Mouse (Mus musculus) regulatory T cell (primary cell): ENCODE results near the gene Ccr7.

Source experiments
- in situ Hi-C: fragments of 300-600 bp; cut with MboI, MseI; formaldehyde crosslinking; loops from one replicate; pipeline ENCODE4 v1.15.1; 2025; ENCODE audit warnings: high pct_unique_total_duplicates

The Ccr7 gene

DNA sequence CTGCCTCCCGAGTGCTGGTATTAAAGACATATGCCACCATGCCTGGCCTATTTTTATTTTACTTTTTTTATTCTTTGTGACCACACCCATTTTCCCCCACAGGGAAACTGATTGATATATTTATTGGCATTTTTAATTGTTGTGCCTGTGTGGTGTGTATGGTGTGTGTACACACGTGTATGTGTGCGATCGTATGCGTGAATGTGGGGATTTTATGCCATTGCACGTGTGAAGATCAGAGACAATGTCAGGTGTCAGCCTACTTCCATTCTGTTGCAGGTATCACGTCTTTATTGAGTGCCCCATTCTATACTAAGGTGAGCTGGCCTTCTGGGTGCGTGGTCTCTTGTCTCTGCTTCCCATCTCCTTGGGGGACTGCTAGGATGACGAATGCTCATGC is 940 bp upstream of the Ccr7 start:
- in situ Hi-C loops, result loop anchor here (10.0 to 25.0 kb wide), 2 partner anchors 49 to 1156 kb away; partner anchors contain the start of gene Eif1

GRCm38 (mm10) chr11:99153767-99154753 is 817 bp downstream of the Ccr7 start:
- in situ Hi-C loops, result loop anchor here (10.0 to 25.0 kb wide), 2 partner anchors 51 to 1158 kb away; partner anchors contain the start of gene Eif1

DNA sequence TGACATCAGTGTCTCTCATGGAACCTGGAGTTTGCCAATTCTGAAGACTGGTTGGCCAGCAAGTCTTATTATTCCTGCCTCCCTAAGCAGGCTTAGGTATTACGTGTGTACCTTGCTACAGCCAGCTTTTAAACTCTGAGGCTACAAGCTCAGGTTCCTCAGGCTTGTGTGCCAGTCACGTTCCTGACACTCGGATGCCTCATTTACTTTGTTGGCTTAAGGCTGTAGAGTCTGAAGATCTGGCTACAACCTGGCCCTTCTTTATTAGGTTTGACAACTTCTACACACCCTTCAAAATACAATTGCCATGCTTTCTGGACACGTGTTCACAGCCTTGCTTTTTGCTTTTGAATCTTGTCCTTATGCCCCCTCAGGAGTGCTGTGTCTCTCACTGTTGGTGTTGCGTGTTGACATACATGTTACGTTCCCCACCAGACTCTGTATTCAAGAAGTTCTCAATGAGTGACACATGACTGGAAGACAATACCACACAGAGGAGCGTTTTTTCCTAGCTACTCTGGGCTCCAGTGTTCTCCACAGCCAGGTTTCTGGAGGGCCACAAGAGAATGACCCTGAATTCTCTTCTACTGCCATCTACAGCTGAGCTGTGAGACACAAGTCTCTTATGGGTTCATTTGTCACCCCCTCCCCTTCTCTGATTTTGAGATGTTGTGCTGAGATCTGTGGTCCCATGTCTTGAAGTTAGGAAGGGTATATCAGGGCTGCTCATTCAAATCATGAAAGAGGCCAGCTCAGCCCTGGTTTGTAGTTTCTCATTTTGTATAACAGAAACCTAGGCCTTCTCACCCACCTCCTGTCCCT is 2.3 kb downstream of the Ccr7 start:
- in situ Hi-C loops, result loop anchor here (10.0 to 25.0 kb wide), 2 partner anchors 52 to 1160 kb away; partner anchors contain the start of gene Eif1

DNA sequence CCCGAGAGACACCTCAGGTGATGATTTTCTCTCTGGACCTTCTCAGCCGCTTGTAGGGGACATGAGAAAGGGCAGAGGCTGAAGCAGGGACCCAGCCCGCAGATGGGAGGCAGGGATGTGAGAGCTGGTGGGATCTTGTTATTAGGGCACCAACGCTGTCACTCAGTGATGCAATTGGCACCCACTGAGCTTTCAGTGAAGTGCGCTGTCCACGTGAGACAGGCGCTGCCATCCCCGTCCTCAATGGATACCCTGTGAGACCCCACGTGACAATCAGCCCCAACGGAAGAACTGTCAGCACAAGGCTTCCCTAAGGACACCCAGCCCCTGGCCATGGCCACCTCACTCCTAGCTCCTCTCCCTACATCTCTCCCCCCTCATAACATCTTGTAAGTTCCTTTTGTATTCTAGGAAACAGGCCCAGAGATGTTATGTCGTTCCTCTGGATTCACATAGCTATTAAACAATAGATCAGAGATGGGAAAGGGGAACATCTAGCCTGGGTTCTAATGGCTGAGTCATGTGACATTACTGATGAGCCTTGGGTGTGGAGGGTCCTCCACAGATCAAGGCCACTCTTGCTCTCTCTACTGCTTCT is 3.4 kb downstream of the Ccr7 start:
- in situ Hi-C loops, result loop anchor here (10.0 to 25.0 kb wide), 2 partner anchors 53 to 1161 kb away; partner anchors contain the start of gene Eif1

GRCm38 (mm10) chr11:99150889-99151288 is 4.0 kb downstream of the Ccr7 start:
- in situ Hi-C loops, result loop anchor here (10.0 to 25.0 kb wide), 2 partner anchors 54 to 1161 kb away; partner anchors contain the start of gene Eif1

DNA sequence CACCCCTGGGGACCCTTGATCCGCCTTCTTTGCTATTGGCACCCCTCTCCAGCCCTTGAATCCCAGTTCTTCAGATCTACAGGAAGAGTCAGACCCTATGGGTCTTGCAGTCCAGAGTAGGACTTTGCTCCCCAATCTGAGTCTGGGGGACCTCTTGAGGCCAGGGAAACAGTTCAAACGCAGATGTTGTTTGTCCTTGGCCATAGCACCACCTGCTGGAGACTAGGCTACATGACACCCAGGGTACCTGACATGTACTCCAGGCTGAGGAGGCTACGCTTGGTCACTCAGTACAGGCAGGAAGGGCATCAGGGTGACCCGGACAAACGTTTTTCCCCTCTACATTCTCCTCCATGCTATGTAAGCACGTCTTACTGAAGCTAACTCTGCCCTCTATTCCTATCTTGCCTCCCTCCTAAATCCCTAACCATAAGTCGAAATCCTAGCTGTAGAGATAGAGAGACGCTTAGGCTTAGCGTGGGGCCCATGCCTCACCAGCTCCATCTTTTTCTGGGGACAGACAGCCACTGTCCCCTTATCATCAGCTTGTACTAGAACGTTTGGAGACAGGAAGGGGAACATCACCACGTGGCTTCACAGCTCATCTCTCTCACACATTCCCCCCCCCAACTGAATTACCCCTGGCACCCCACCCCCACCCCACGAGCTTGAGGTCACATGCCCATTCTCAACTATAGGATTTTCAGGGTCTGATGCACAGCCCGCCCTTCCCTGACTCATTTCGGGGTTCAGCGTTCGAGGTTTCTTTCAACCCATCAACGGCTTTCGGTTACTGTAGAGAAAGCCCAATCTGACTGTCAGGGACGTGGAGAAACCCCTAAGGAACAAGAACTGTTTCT is 4.7 kb downstream of the Ccr7 start:
- in situ Hi-C loops, result loop anchor here (5.0 to 25.0 kb wide), 4 partner anchors 55 to 1162 kb away; partner anchors contain the start of genes Cacnb1, Eif1, Rpl19 and Top2a

DNA sequence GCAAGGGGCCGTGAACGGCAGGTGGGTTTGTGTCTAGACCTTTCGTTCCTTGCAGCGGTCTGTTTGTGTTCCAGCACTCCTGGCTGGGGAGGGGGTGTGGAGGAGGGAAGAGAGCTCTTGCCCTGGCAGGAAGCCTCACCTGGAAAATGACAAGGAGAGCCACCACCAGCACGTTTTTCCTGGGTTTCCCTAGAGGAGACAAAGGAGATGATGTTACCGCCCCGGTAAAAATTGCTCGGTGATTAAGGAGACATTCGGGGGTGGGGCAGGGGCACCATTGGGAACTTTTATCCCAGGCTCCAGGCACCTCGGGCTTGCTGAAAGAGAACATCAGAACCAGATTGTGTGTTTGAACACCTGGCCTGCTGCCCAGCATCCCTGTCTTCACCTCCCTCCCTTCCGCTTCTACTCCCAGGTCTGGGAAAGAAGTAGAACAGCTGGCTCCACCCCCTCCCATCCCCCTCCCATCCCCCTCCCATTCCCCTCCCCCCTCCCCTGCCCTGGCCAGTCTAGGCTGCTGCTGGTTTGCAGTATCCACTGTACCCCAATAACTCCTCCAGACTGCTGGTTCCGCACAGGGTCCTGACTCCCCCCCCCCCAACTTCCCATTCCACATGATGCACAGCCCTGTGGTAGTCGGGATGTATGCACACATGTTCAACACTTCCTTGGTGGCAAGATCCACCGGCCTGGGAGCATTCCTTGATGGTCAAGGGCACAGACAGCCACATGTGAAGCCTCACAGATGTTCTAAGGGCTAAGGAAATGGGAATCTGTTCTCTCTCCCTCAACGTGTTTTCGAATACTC is 5.8 kb downstream of the Ccr7 start:
- in situ Hi-C loops, result loop anchor here (5.0 to 10.0 kb wide), 2 partner anchors 127 to 1124 kb away; partner anchors contain the start of genes Cacnb1, Rpl19 and Top2a

GRCm38 (mm10) chr11:99148400-99148799 is 6.5 kb downstream of the Ccr7 start:
- in situ Hi-C loops, result loop anchor here (5.0 to 10.0 kb wide), 2 partner anchors 126 to 1124 kb away; partner anchors contain the start of genes Cacnb1, Rpl19 and Top2a

DNA sequence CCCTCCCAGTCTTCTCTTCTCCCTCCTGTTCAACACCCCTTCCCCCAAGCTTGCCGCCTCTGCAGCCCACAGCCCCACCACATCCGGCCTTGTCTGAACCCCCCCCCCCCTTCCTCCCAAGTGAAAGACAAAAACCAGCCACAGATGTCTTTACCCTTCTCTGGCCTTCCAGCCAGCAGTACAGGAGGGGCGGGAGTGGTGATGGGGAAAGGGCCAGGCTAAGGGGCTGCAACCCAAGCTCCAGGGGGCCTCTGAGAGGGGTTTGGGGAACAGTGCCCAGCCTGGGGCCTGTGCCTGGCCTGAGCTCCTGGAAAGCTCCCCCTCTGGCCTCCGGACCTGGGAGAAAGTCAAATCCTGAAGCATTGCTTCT is 7.0 kb downstream of the Ccr7 start:
- in situ Hi-C loops, result loop anchor here (5.0 to 10.0 kb wide), 2 partner anchors 126 to 1123 kb away; partner anchors contain the start of genes Cacnb1, Rpl19 and Top2a

DNA sequence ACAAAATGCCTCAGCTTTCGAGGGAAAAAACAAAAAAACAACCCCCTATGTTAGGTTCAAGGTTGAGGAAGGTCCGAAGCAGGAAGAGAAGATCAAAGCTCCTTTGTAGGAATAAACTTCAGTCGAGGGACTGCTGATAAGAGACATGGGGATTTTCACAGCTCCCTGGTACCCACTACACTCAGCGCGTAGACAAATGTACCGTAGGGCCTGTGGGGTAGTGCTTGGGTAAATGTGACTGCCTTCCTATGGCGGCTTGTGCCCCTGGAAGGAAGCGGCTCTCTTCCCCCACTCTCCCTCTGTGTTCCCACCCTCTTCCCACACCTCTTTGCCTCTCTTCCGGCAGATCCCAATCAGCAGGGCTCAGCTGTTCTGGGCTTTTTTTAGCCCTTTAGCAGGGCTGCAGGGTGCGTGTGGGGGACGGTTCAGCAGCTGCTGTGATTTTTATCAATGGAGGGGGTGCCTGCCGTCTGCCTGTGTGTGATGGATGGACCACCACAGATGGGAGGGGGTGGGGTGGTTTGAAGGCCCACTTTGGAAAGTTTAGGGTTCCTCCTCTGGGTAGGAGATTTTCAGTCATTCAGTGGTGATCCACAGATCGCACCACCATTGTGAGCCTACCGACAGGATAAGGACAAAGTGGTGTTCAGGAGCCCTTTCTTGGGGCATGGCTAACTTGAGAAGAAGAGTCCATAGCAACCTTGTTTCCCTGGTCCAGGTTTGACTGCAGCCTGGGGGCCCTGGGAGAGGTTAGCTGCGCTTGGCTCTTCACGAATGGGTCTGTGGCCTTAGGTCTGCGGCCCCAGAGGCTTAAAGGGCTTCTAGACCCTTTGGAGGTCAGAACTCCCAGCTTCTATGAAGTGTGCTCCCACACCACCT is 7.6 kb downstream of the Ccr7 start:
- in situ Hi-C loops, result loop anchor here (5.0 to 10.0 kb wide), 2 partner anchors 125 to 1122 kb away; partner anchors contain the start of genes Cacnb1, Rpl19 and Top2a

- in situ Hi-C loops, result loop anchor here (5.0 to 10.0 kb wide), 2 partner anchors 124 to 1122 kb away; partner anchors contain the start of genes Cacnb1, Rpl19 and Top2a
Measured at GRCm38 (mm10) chr11:99146558-99146957, 8.3 kb downstream of the Ccr7 start.

- in situ Hi-C loops, result loop anchor here (5.0 to 10.0 kb wide), 2 partner anchors 123 to 1121 kb away; partner anchors contain the start of genes Cacnb1, Rpl19 and Top2a
Measured at GRCm38 (mm10) chr11:99145765-99146164, 9.1 kb downstream of the Ccr7 start.

DNA sequence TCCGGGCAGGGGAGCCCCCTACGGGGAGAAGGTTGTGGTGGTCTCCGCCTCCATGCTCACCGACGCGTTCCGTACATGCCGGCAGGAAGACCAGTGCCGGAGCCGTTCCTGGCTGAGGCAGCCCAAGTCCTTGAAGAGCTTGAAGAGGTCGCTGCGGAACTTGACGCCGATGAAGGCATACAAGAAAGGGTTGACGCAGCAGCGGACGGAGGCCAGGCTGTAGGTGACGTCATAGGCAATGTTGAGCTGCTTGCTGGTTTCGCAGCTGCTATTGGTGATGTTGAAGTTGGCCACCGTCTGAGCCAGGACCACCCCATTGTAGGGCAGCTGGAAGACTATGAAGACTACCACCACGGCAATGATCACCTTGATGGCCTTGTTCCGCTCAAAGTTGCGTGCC is 9.9 kb downstream of the Ccr7 start:
- in situ Hi-C loops, result loop anchor here (5.0 to 10.0 kb wide), 2 partner anchors 123 to 1120 kb away; partner anchors contain the start of genes Cacnb1, Rpl19 and Top2a

DNA sequence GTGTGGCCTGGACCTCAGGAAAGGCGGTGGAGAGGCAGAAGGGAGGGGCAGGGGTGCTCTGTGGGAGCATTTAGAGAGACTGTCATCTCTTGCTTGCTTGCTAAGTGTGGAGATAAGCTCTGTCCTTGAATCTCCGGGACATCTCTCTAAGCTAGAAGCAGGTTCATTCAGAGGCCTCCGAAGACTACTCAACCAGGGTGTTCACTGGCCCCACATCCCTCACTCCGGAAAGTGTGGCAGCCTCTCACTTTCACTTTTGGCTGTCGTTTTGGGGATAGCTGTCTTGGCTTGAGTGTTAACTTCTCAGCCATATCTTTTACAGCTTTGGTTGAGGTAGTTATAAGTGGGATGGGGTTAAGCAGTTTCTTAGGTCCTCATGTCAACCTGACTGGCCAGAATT is 10.4 kb downstream of the Ccr7 start:
- in situ Hi-C loops, result loop anchor here (10.0 kb wide), 1 partner anchor 1120 kb away; the partner anchor contains the start of genes Cacnb1 and Rpl19

GRCm38 (mm10) chr11:99143123-99144082 is 11.5 kb downstream of the Ccr7 start:
- in situ Hi-C loops, result loop anchor here (10.0 kb wide), 1 partner anchor 1119 kb away; the partner anchor contains the start of genes Cacnb1 and Rpl19

- in situ Hi-C loops, result loop anchor here (10.0 kb wide), 1 partner anchor 1118 kb away; the partner anchor contains the start of genes Cacnb1 and Rpl19
Measured at GRCm38 (mm10) chr11:99142493-99143095, 12.3 kb downstream of the Ccr7 start.
